8 mouse cellular contexts compared by ENCODE assay signal in the genomic region with DNA sequence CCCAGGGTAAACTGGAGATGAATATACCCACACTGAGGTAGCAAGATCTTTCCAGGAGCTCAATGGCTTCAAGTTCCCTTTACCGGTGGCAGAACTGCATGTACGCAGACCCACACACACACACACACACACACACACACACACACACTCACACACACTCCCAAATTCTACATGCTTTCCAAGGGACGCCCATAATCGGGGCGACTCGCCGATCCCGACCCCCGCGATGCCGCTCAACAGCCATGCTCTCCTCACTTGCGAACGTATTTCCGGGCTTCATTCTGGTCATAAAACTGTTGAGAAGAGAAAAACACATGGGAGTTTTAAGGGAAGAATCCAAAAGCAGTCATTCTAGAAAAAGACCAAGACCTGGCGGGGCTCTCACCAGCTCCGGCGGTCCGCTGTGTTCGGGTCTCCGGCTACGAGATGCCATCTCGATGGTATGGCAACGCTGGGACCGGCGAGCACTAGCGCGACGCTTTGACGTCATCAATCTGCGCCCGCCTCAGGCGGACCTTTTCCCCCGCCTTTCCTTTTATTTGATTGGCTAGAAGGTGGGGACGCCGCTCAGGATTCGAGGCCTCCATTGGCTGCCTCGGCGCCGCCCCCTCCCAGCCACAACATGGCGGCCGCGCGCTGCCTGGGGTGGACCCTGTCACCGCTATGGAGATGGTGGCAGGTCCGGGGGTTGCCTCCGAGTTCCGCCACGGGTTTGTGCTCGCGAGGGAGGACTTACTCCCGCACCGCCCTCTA. TPM values are rescaled to one million over a fixed set of nuclear protein-coding genes. Genes with fewer than 3 reads are reported as not detected.
DNase-seq lines count a peak whose midpoint lies in the region; ATAC-seq and TF ChIP-seq lines count a peak whose summit lies in the region.

Gene Dnajc30 (plus strand): TSS at position 574 of the 753 bp plus-strand sequence.

- DNase-seq in ZHBTc4 (ENCODE audit: low read depth, low spot score): peak; percentile 99
- DNase-seq in gastrocnemius, adult 2 months: peak; percentile 98
- DNase-seq in hindbrain, postnatal 0 days (ENCODE audit: low spot score): peak; percentile 99
- DNase-seq in left cerebral cortex, adult 2 months (ENCODE audit: extremely low spot score in 1 of 2, low spot score in 2 of 2): peak; percentile 98
- peak; percentile 97 to 98 for DNase-seq in right cerebral cortex, adult 2 months (ENCODE audit: low spot score in 2 of 2)
- DNase-seq in urinary bladder, postnatal 14 days (ENCODE audit: low spot score): peak; percentile 97

- peak within 1 kb of the TSS; percentile 86 for H3K9ac ChIP-seq in hindbrain, postnatal 0 days (replicated peaks; ENCODE audit: low read length)

- H3K36me3 ChIP-seq in hindbrain, postnatal 0 days (ENCODE audit: insufficient read depth, low read length): peaks cover 16% of the 10 kb centered on the region; the same call in 1 of the 2 replicates

- peaks cover 11% of the 10 kb centered on the region; the same call in 1 of the 2 replicates for H3K4me1 ChIP-seq in hindbrain, postnatal 0 days (ENCODE audit: insufficient read depth, low read length)

- TF ChIP-seq CTCF in gastrocnemius, adult 2 months (IDR thresholded peaks at IDR 0.05): no peak
- TF ChIP-seq CTCF in hindbrain, postnatal 0 days (IDR thresholded peaks at IDR 0.05; ENCODE audit: low read depth): no peak
- TF ChIP-seq CTCF in left cerebral cortex, adult 2 months (IDR thresholded peaks at IDR 0.05): no peak

- H3K4me3 ChIP-seq in gastrocnemius, adult 2 months: peak within 1 kb of the TSS; percentile 81
- H3K4me3 ChIP-seq in hindbrain, postnatal 0 days (ENCODE audit: low read length): peak within 1 kb of the TSS; percentile 91
- peak within 1 kb of the TSS; percentile 71 for H3K4me3 ChIP-seq in left cerebral cortex, adult 2 months

- H3K27ac ChIP-seq in gastrocnemius, adult 2 months: peak within 1 kb of the TSS; percentile 96
- H3K27ac ChIP-seq in hindbrain, postnatal 0 days: peak within 1 kb of the TSS; percentile 84
- H3K27ac ChIP-seq in left cerebral cortex, adult 2 months: peak within 1 kb of the TSS; percentile 92

- ATAC-seq in common myeloid progenitor, adult 5-6 weeks (replicated peaks; ENCODE audit: low read depth, poor library complexity, severe bottlenecking): peak; percentile 99
- peak; percentile 98 for ATAC-seq in hindbrain, postnatal 0 days
- ATAC-seq in megakaryocyte, adult 5-6 weeks (ENCODE audit: poor library complexity, severe bottlenecking): peak; percentile 98

- H3K27me3 ChIP-seq in hindbrain, postnatal 0 days (ENCODE audit: insufficient read depth, low read length): no peaks in the 10 kb centered on the region

- H3K4me2 ChIP-seq in hindbrain, postnatal 0 days (ENCODE audit: low read depth, low read length): peak within 1 kb of the TSS; percentile 83

- under 1% methylated on average over 51 of the region's 52 CpGs for WGBS in hindbrain, postnatal 0 days

- H3K9me3 ChIP-seq in hindbrain, postnatal 0 days (ENCODE audit: low read length): no peaks in the 10 kb centered on the region

- intact Hi-C loops in gastrocnemius, adult 2 months (cut with DNase I): loop anchor here (5.0 kb wide), 1 partner anchor 52 kb away; no protein-coding TSS in a partner anchor
- intact Hi-C loops in left cerebral cortex, adult 2 months (cut with DNase I): loop anchor here (5.0 kb wide), 1 partner anchor 47 kb away; no protein-coding TSS in a partner anchor

RNA-seq across cellular contexts. Expression of gene Dnajc30, which starts in this region (rescaled TPM):
- 3.9 and 10.9 TPM in 2 replicates for total RNA-seq in common myeloid progenitor, adult 5-6 weeks (2017)
- total RNA-seq in gastrocnemius, adult 2 months (2021): 10 to 100 TPM; 25.0 to 30.2 TPM
- total RNA-seq in hindbrain, postnatal 0 days (2014; rRNA removed): 14.7 and 19.6 TPM in 2 replicates
- 43.4 and 45.3 TPM in 2 replicates for polyA plus RNA-seq in hindbrain, postnatal 0 days (2015; fragmentation: Nextera tagmentation; extraction: Ambion mirVana)
- total RNA-seq in left cerebral cortex, adult 2 months (2021): 10 to 100 TPM; 38.6 to 41.7 TPM
- 15.5 and 16.3 TPM in 2 replicates for total RNA-seq in megakaryocyte, adult 5-6 weeks (2015)
- total RNA-seq in megakaryocyte, adult 5-6 weeks (2017): 3.5 and 10.0 TPM in 2 replicates

Comparison
In these comparisons a context has a peak if more than half of its experiments do, and no peak if none do; other contexts are left out.
1. Peak in every context shown above with its lines: DNase-seq, ATAC-seq, H3K4me3 ChIP-seq and H3K27ac ChIP-seq.